Mouse (Mus musculus) cerebellum, adult 2 months (tissue): Measurements from ENCODE around the gene Arhgap45.

Experiments used
- CTCF ChIP-seq: fragments of 200-500 bp; IDR thresholded peaks from 2 replicates; pipeline ENCODE4 v1.5.1; 2011; ENCODE audit warnings: low read depth, mild to moderate bottlenecking, control low read depth, low read length, moderate library complexity, borderline replicate concordance; ENCODE audit not compliant: insufficient read depth
- POLR2A ChIP-seq: fragments of 200-500 bp; IDR thresholded peaks from 2 replicates; pipeline ENCODE4 v1.6.1; 2011; ENCODE audit warnings: low read length, control low read depth, borderline replicate concordance; ENCODE audit not compliant: insufficient read depth

- TF ChIP-seq POLR2A: no peak
- TF ChIP-seq CTCF: no peak
Measured at GRCm38 (mm10) chr10:80025463-80025862, 9.0 kb downstream of the Arhgap45 start.
